Mouse (Mus musculus) heart, embryonic 16.5 days (tissue): ENCODE measurements around the gene Picalm. TPM values are rescaled to one million over a fixed set of nuclear protein-coding genes. Genes with fewer than 3 reads are reported as not detected.
"Not testable (repeated sequence)": the region's sequence is repeated elsewhere in the genome, so short reads cannot be mapped to it uniquely, and the experiment has no call there.

Source experiments
- ATAC-seq: fragments of 200-750 bp; cut with Nextera tagmentation; replicated peaks from 2 replicates; pipeline ENCODE4 v1.8.0; 2017; ENCODE audit warnings: moderate number of reproducible peaks; ENCODE audit not compliant: insufficient read depth, low FRiP score; ENCODE audit errors: extremely low read depth
- H3K27ac ChIP-seq: fragments of 300-500 bp; sonication (generic); 2 replicates; pipeline ENCODE4 v1.5.1; 2014; ENCODE audit warnings: mild to moderate bottlenecking, low read length, control low read depth, moderate library complexity
- H3K27me3 ChIP-seq: fragments of 300-500 bp; sonication (generic); 2 replicates; pipeline ENCODE4 v1.6.1; 2014; ENCODE audit warnings: low read length, mixed read lengths; ENCODE audit not compliant: control insufficient read depth, insufficient read depth
- H3K36me3 ChIP-seq: fragments of 300-500 bp; sonication (generic); 2 replicates; pipeline ENCODE4 v1.6.1; 2014; ENCODE audit not compliant: control insufficient read depth, insufficient read depth
- H3K4me1 ChIP-seq: fragments of 300-500 bp; sonication (generic); 2 replicates; pipeline ENCODE4 v1.6.1; 2014; ENCODE audit warnings: low read length, mixed read lengths; ENCODE audit not compliant: control insufficient read depth, insufficient read depth
- H3K4me2 ChIP-seq: fragments of 300-500 bp; sonication (generic); 2 replicates; pipeline ENCODE4 v1.6.1; 2014; ENCODE audit warnings: low read depth, mild to moderate bottlenecking, control low read depth, low read length
- H3K4me3 ChIP-seq: fragments of 300-500 bp; sonication (generic); 2 replicates; pipeline ENCODE4 v1.5.1; 2014; ENCODE audit warnings: mild to moderate bottlenecking, control low read depth, low read length
- H3K9ac ChIP-seq: fragments of 300-500 bp; sonication (generic); 2 replicates; pipeline ENCODE4 v1.6.1; 2014; ENCODE audit warnings: low read length, control low read depth
- H3K9me3 ChIP-seq: fragments of 300-500 bp; sonication (generic); replicated peaks from 2 replicates; pipeline ENCODE4 v1.6.1; 2016; ENCODE audit warnings: low read length; ENCODE audit not compliant: control insufficient read depth
- WGBS: fragments of 180-500 bp; shearing (Covaris S2); extraction: QIAGEN DNeasy Blood & Tissue Kit; methylation state at CpG from one replicate; pipeline ENCODE4 v1.1.7; 2014; 5-methylcytosine and 5-hydroxymethylcytosine counted together
- polyA plus RNA-seq: library from polyadenylated mRNA; unstranded; fragments of >200 nt; fragmentation: Nextera tagmentation; extraction: Ambion mirVana; gene quantifications from 2 replicates; pipeline ENCODE4 v1.2.1, GENCODE M21; 2015

The Picalm gene
- polyA plus RNA-seq, 1 experiment from 2014 or later, result 26.9 TPM

GRCm38 (mm10) chr7:90164276-90164675, 34.3 kb downstream of the Picalm start:
- Histone ChIP-seq H3K4me1 (no peaks in the 10 kb centered on the region), H3K36me3 (peaks cover 35% of the 10 kb centered on the region), H3K27me3 (no peaks in the 10 kb centered on the region), H3K27ac (no peak overlapping the region), H3K9ac (no peak overlapping the region), H3K4me3 (no peak overlapping the region), H3K9me3 (no peaks in the 10 kb centered on the region; the same call in 1 of the 2 replicates), H3K4me2 (no peak overlapping the region)
- ATAC-seq, result no peak
- WGBS, result 57% methylated on average over 1 of the region's 1 CpGs

GRCm38 (mm10) chr7:90165970-90166369, 36.0 kb downstream of the Picalm start:
- no peak overlapping the region for H3K9ac ChIP-seq
- WGBS, result 93% methylated on average over 1 of the region's 1 CpGs
- H3K4me1 ChIP-seq, result no peaks in the 10 kb centered on the region
- H3K36me3 ChIP-seq, result peaks cover 31% of the 10 kb centered on the region
- H3K9me3 ChIP-seq, result no peaks in the 10 kb centered on the region; the same call in 1 of the 2 replicates
- no peak for ATAC-seq
- no peaks in the 10 kb centered on the region for H3K27me3 ChIP-seq
- H3K4me3 ChIP-seq, result no peak overlapping the region
- no peak overlapping the region for H3K4me2 ChIP-seq
- no peak overlapping the region for H3K27ac ChIP-seq

- ATAC-seq, H3K27me3 ChIP-seq, H3K4me3 ChIP-seq, H3K9me3 ChIP-seq, H3K27ac ChIP-seq, H3K4me1 ChIP-seq, H3K4me2 ChIP-seq, H3K9ac ChIP-seq: not testable (repeated sequence)
- 80% methylated on average over 10 of the region's 10 CpGs for WGBS
- peaks cover 25% of the 10 kb centered on the region for H3K36me3 ChIP-seq
Measured at GRCm38 (mm10) chr7:90167777-90168176, 37.8 kb downstream of the Picalm start.

- ATAC-seq, result no peak
- H3K36me3 ChIP-seq, result peaks cover 32% of the 10 kb centered on the region
- H3K9me3 ChIP-seq, result no peaks in the 10 kb centered on the region
- no peak overlapping the region for H3K9ac ChIP-seq
- H3K4me2 ChIP-seq, result no peak overlapping the region
- no peak overlapping the region for H3K4me3 ChIP-seq
- no peaks in the 10 kb centered on the region for H3K4me1 ChIP-seq
- 92% methylated on average over 1 of the region's 1 CpGs for WGBS
- no peaks in the 10 kb centered on the region for H3K27me3 ChIP-seq
- H3K27ac ChIP-seq, result no peak overlapping the region
Measured at GRCm38 (mm10) chr7:90173778-90174177, 43.8 kb downstream of the Picalm start.

GRCm38 (mm10) chr7:90175576-90175975, 45.6 kb downstream of the Picalm start:
- H3K4me2 ChIP-seq, result no peak overlapping the region
- H3K4me3 ChIP-seq, result no peak overlapping the region
- WGBS, result 68% methylated on average over 2 of the region's 2 CpGs
- no peaks in the 10 kb centered on the region for H3K27me3 ChIP-seq
- peaks cover 42% of the 10 kb centered on the region for H3K36me3 ChIP-seq
- no peaks in the 10 kb centered on the region for H3K9me3 ChIP-seq
- H3K4me1 ChIP-seq, result no peaks in the 10 kb centered on the region
- H3K27ac ChIP-seq, result no peak overlapping the region
- H3K9ac ChIP-seq, result no peak overlapping the region
- ATAC-seq, result no peak

GRCm38 (mm10) chr7:90180635-90181034, 50.6 kb downstream of the Picalm start:
- no peak overlapping the region for H3K4me3 ChIP-seq
- no peaks in the 10 kb centered on the region for H3K27me3 ChIP-seq
- no peak for ATAC-seq
- no peak overlapping the region for H3K4me2 ChIP-seq
- H3K27ac ChIP-seq, result no peak overlapping the region
- H3K9me3 ChIP-seq, result no peaks in the 10 kb centered on the region
- no peaks in the 10 kb centered on the region for H3K4me1 ChIP-seq
- no peak overlapping the region for H3K9ac ChIP-seq
- WGBS, result 91% methylated on average over 1 of the region's 1 CpGs
- peaks cover 43% of the 10 kb centered on the region for H3K36me3 ChIP-seq

- Histone ChIP-seq H3K4me3 (no peak overlapping the region), H3K36me3 (peaks cover 30% of the 10 kb centered on the region)
- WGBS, result 89% methylated on average over 5 of the region's 5 CpGs
Measured at GRCm38 (mm10) chr7:90200251-90200650, 70.2 kb downstream of the Picalm start.

GRCm38 (mm10) chr7:90201877-90202465, 72.0 kb downstream of the Picalm start:
- H3K9ac ChIP-seq, result no peak overlapping the region
- no peak for ATAC-seq
- 62% methylated on average over 2 of the region's 2 CpGs for WGBS
- peaks cover 10% of the 10 kb centered on the region for H3K4me1 ChIP-seq
- H3K27ac ChIP-seq, result no peak overlapping the region
- no peaks in the 10 kb centered on the region for H3K27me3 ChIP-seq
- H3K4me2 ChIP-seq, result no peak overlapping the region
- H3K4me3 ChIP-seq, result no peak overlapping the region
- H3K36me3 ChIP-seq, result peaks cover 24% of the 10 kb centered on the region
- H3K9me3 ChIP-seq, result no peaks in the 10 kb centered on the region

More at GRCm38 (mm10) chr7:90200251-90200650, 70.2 kb downstream of the Picalm start:
- Histone ChIP-seq H3K27ac (no peak overlapping the region), H3K27me3 (no peaks in the 10 kb centered on the region), H3K4me2 (no peak overlapping the region), H3K9ac (no peak overlapping the region), H3K4me1 (peaks cover 10% of the 10 kb centered on the region), H3K9me3 (no peaks in the 10 kb centered on the region)
- no peak for ATAC-seq

GRCm38 (mm10) chr7:90203914-90204313, 73.9 kb downstream of the Picalm start:
- Histone ChIP-seq H3K4me1 (peaks cover 10% of the 10 kb centered on the region), H3K4me2 (no peak overlapping the region), H3K27me3 (no peaks in the 10 kb centered on the region), H3K9me3 (no peaks in the 10 kb centered on the region), H3K4me3 (no peak overlapping the region), H3K9ac (no peak overlapping the region), H3K27ac (no peak overlapping the region), H3K36me3 (peaks cover 31% of the 10 kb centered on the region)
- ATAC-seq, result no peak
- 87% methylated on average over 2 of the region's 2 CpGs for WGBS
